Mouse (Mus musculus) heart, adult 2 months (tissue): ENCODE data around the gene Sytl2.

Experiments
- CTCF ChIP-seq: fragments of 200-600 bp; IDR thresholded peaks from 2 replicates; pipeline ENCODE4 v1.8.1; 2022; ENCODE audit warnings: antibody characterized with exemption, mild to moderate bottlenecking, moderate library complexity
- EP300 ChIP-seq: fragments of 200-500 bp; IDR thresholded peaks from 2 replicates; pipeline ENCODE4 v1.6.1; 2011; ENCODE audit warnings: low read depth, low read length, control low read depth; ENCODE audit not compliant: insufficient read depth
- POLR2A ChIP-seq: fragments of 200-500 bp; IDR thresholded peaks from 2 replicates; pipeline ENCODE4 v1.6.1; 2011; ENCODE audit warnings: mild to moderate bottlenecking, low read depth, low read length, control low read depth; ENCODE audit not compliant: insufficient read depth

- TF ChIP-seq CTCF (no peak), EP300 (no peak), POLR2A (peak; percentile 32; the same call in 1 of the 2 replicates)
These were observed 154.2 kb downstream of the Sytl2 start for GRCm38 (mm10) chr7:90456149-90456844.
